Mouse (Mus musculus) lung, embryonic 16.5 days (tissue): ENCODE data around the gene Tcp11l2. TPM values are rescaled to one million over a fixed set of nuclear protein-coding genes. Genes with fewer than 3 reads are reported as not detected.

Experiments
- ATAC-seq: fragments of 200-750 bp; cut with Nextera tagmentation; 2 replicates; pipeline ENCODE4 v1.8.0; 2017; ENCODE audit warnings: low read depth, mild to moderate bottlenecking, moderate library complexity
- H3K27ac ChIP-seq: fragments of 300-500 bp; sonication (generic); 2 replicates; pipeline ENCODE4 v1.5.1; 2014; ENCODE audit warnings: mild to moderate bottlenecking, control low read depth, low read length
- H3K27me3 ChIP-seq: fragments of 300-500 bp; sonication (generic); 2 replicates; pipeline ENCODE4 v1.6.1; 2014; ENCODE audit warnings: low read depth, low read length, mixed read lengths; ENCODE audit not compliant: control insufficient read depth, insufficient read depth
- H3K36me3 ChIP-seq: fragments of 300-500 bp; sonication (generic); 2 replicates; pipeline ENCODE4 v1.6.1; 2014; ENCODE audit warnings: low read length; ENCODE audit not compliant: control insufficient read depth, insufficient read depth
- H3K4me1 ChIP-seq: fragments of 300-500 bp; sonication (generic); replicated peaks from 2 replicates; pipeline ENCODE4 v1.6.1; 2014; ENCODE audit warnings: low read length, mixed read lengths; ENCODE audit not compliant: control insufficient read depth, insufficient read depth
- H3K4me2 ChIP-seq: fragments of 300-500 bp; sonication (generic); 2 replicates; pipeline ENCODE4 v1.6.1; 2014; ENCODE audit warnings: low read depth, low read length, control low read depth
- H3K4me3 ChIP-seq: fragments of 300-500 bp; sonication (generic); 2 replicates; pipeline ENCODE4 v1.5.1; 2014; ENCODE audit warnings: mild to moderate bottlenecking, low read length, control low read depth
- H3K9ac ChIP-seq: fragments of 300-500 bp; sonication (generic); 2 replicates; pipeline ENCODE4 v1.6.1; 2014; ENCODE audit warnings: low read length, control low read depth
- H3K9me3 ChIP-seq: fragments of 300-500 bp; sonication (generic); 2 replicates; pipeline ENCODE4 v1.6.1; 2016; ENCODE audit warnings: low read length; ENCODE audit not compliant: control insufficient read depth
- WGBS: fragments of 180-500 bp; shearing (Covaris S2); extraction: QIAGEN DNeasy Blood & Tissue Kit; methylation state at CpG from one replicate; pipeline ENCODE4 v1.1.7; 2014; 5-methylcytosine and 5-hydroxymethylcytosine counted together
- polyA plus RNA-seq: library from polyadenylated mRNA; unstranded; fragments of >200 nt; fragmentation: Nextera tagmentation; extraction: Ambion mirVana; gene quantifications from 2 replicates; pipeline ENCODE4 v1.2.1, GENCODE M21; 2015

Gene Tcp11l2
- polyA plus RNA-seq, 1 experiment from 2014 or later, result 41.5 TPM

GRCm38 (mm10) chr10:84654731-84655130, 78.3 kb downstream of the Tcp11l2 start:
- Histone ChIP-seq H3K27ac (no peak overlapping the region), H3K4me3 (no peak overlapping the region), H3K36me3 (peaks cover 6% of the 10 kb centered on the region; the same call in 1 of the 2 replicates), H3K9me3 (no peaks in the 10 kb centered on the region), H3K4me1 (peaks cover 6% of the 10 kb centered on the region), H3K27me3 (no peaks in the 10 kb centered on the region), H3K9ac (no peak overlapping the region), H3K4me2 (no peak overlapping the region)
- no peak for ATAC-seq
- 80% methylated on average over 4 of the region's 4 CpGs for WGBS

GRCm38 (mm10) chr10:84656618-84657017, 80.2 kb downstream of the Tcp11l2 start:
- H3K27me3 ChIP-seq, result no peaks in the 10 kb centered on the region
- H3K4me3 ChIP-seq, result no peak overlapping the region
- 74% methylated on average over 4 of the region's 4 CpGs for WGBS
- H3K36me3 ChIP-seq, result peaks cover 3% of the 10 kb centered on the region; the same call in 1 of the 2 replicates
- ATAC-seq, result 0 out of 2 replicates have a peak, but pooled peaks have one; percentile 47
- H3K9ac ChIP-seq, result no peak overlapping the region
- no peaks in the 10 kb centered on the region for H3K9me3 ChIP-seq
- no peak overlapping the region for H3K4me2 ChIP-seq
- H3K27ac ChIP-seq, result no peak overlapping the region
- H3K4me1 ChIP-seq, result peaks cover 6% of the 10 kb centered on the region

GRCm38 (mm10) chr10:84657437-84658087, 81.1 kb downstream of the Tcp11l2 start:
- Histone ChIP-seq H3K4me2 (no peak overlapping the region), H3K27ac (no peak overlapping the region), H3K9ac (no peak overlapping the region), H3K4me1 (peaks cover 6% of the 10 kb centered on the region), H3K27me3 (no peaks in the 10 kb centered on the region), H3K4me3 (no peak overlapping the region), H3K9me3 (no peaks in the 10 kb centered on the region), H3K36me3 (peaks cover 3% of the 10 kb centered on the region; the same call in 1 of the 2 replicates)
- WGBS, result 53% methylated on average over 6 of the region's 6 CpGs
- no peak for ATAC-seq

DNA sequence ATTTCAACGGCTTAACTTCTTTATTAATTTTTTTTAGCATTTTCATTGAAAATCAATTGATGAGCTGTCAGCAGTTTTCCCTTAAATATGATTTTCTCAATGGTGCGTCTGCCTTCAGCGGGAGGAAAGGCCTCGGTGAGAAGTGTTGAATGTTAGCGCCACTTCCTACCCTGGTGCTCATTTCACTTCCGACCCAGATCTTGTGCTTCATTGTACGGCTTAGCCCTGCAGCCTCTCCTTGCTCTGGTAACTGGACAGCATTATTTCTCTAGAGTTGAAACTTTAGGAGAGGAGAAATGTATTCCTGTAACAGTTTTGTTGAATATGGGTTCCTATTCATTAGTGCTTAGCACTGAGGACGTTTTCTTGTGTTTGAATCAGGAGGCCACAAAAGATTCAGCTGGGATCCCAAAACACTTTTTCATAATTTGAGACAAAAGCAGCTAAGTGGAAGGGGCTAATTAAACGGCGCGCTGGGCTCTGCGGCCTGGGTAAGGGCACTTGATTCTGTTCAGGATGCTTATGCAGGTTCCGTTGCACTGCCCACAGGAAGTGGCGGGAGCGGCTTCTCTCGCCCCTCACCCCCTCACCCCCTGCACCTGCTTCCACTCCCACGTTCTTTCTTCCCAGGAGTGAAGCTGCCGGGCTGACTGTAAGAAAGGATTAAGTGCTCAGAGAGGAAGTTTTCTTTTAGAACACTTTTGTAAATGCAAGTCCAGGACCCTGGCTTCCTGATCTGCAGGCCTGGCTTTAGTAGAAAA, 81.8 kb downstream of the Tcp11l2 start:
- Histone ChIP-seq H3K27me3 (no peaks in the 10 kb centered on the region), H3K9ac (no peak overlapping the region), H3K4me3 (no peak overlapping the region), H3K27ac (peak overlapping the region; percentile 23), H3K4me2 (no peak overlapping the region), H3K9me3 (no peaks in the 10 kb centered on the region), H3K4me1 (peaks cover 6% of the 10 kb centered on the region), H3K36me3 (no peaks in the 10 kb centered on the region)
- WGBS, result 53% methylated on average over 18 of the region's 18 CpGs
- ATAC-seq, result peak; percentile 45; the same call in 1 of the 2 replicates

DNA sequence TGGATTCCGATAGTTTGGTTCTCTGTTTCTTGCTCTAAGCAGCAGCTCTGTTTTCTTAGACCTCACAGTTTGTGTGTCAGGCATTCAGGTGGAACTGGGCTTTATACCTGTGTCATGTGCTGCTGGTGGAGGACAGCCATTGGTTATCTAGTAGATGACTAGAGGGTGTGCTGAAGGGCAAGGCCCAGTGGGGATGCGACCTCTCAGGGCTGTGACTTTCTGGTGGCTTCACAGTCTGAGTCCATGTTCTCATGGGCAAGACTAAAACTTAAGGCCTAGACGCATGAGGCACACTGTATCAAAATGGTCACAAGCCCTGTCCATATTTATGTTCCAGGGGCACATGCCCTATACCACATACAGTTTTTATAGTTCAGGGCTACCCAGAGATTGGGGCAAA, 82.9 kb downstream of the Tcp11l2 start:
- H3K27ac ChIP-seq, result no peak overlapping the region
- WGBS, result 91% methylated on average over 3 of the region's 3 CpGs
- no peak overlapping the region for H3K9ac ChIP-seq
- H3K27me3 ChIP-seq, result no peaks in the 10 kb centered on the region
- no peak overlapping the region for H3K4me2 ChIP-seq
- H3K4me1 ChIP-seq, result peaks cover 6% of the 10 kb centered on the region
- H3K4me3 ChIP-seq, result no peak overlapping the region
- H3K9me3 ChIP-seq, result no peaks in the 10 kb centered on the region
- H3K36me3 ChIP-seq, result no peaks in the 10 kb centered on the region
- ATAC-seq, result no peak

DNA sequence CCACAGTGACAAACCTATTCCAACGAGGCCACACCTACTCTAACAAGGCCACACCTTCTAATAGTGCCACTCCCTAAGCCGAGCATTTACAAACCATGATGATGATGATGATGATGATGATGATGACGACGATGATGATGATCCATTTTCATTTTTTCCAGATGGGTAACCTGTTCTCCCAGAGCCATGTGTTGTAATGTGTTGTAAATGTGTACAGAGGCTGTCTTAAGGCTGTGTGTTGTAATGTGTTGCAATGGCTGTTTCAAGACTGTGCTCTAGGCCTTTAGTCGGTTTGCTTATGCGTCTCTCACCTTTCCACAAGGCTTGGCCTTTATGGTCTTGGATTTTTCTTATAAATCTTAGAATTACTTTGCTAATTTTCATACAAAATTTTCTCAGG, 85.7 kb downstream of the Tcp11l2 start:
- 90% methylated on average over 6 of the region's 6 CpGs for WGBS
- H3K9me3 ChIP-seq, result no peaks in the 10 kb centered on the region
- H3K4me2 ChIP-seq, result no peak overlapping the region
- H3K4me1 ChIP-seq, result peaks cover 6% of the 10 kb centered on the region
- no peaks in the 10 kb centered on the region for H3K27me3 ChIP-seq
- no peak for ATAC-seq
- H3K36me3 ChIP-seq, result no peaks in the 10 kb centered on the region
- H3K4me3 ChIP-seq, result no peak overlapping the region
- H3K9ac ChIP-seq, result no peak overlapping the region
- H3K27ac ChIP-seq, result no peak overlapping the region

Other genes starting within 250 kb of the Tcp11l2 start
- 2.2 and 2.6 TPM in 2 replicates for gene Nuak1, start 136.0 kb upstream of the Tcp11l2 start, polyA plus RNA-seq
- 48.5 and 88.0 TPM in 2 replicates for gene Ckap4, start 42.6 kb upstream of the Tcp11l2 start, polyA plus RNA-seq
- 13.7 and 15.3 TPM in 2 replicates for gene Polr3b, start 45.7 kb downstream of the Tcp11l2 start, polyA plus RNA-seq
- gene Rfx4, start 179.4 kb downstream of the Tcp11l2 start, polyA plus RNA-seq, result 0.06 TPM in 1 of 2 replicates, not detected in the other